Mouse (Mus musculus) embryonic facial prominence, embryonic 14.5 days (tissue): ENCODE measurements around the gene AK157302. TPM values are rescaled to one million over a fixed set of nuclear protein-coding genes. Genes with fewer than 3 reads are reported as not detected.
"Not testable (repeated sequence)": the region's sequence is repeated elsewhere in the genome, so short reads cannot be mapped to it uniquely, and the experiment has no call there.

Source experiments
- ATAC-seq: fragments of 200-750 bp; cut with Nextera tagmentation; 2 replicates; pipeline ENCODE4 v1.8.0; 2017; ENCODE audit warnings: low read depth, moderate number of reproducible peaks, moderate TSS enrichment
- DNase-seq: peaks from one replicate; pipeline ENCODE4 v3.0.0-alpha.2; 2015; ENCODE audit warnings: low spot score
- H3K27ac ChIP-seq: fragments of 300-500 bp; sonication (generic); replicated peaks from 2 replicates; pipeline ENCODE4 v1.5.1; 2014; ENCODE audit warnings: low read depth, mild to moderate bottlenecking, low read length, moderate library complexity
- H3K27me3 ChIP-seq: fragments of 300-500 bp; sonication (generic); replicated peaks from 2 replicates; pipeline ENCODE4 v1.6.1; 2014; ENCODE audit warnings: low read length; ENCODE audit not compliant: control insufficient read depth, insufficient read depth
- H3K36me3 ChIP-seq: fragments of 300-500 bp; sonication (generic); 2 replicates; pipeline ENCODE4 v1.6.1; 2014; ENCODE audit warnings: low read length, mixed read lengths; ENCODE audit not compliant: control insufficient read depth, insufficient read depth
- H3K4me1 ChIP-seq: fragments of 300-500 bp; sonication (generic); 2 replicates; pipeline ENCODE4 v1.6.1; 2014; ENCODE audit warnings: antibody characterized with exemption, low read length; ENCODE audit not compliant: control insufficient read depth, insufficient read depth
- H3K4me2 ChIP-seq: fragments of 300-500 bp; sonication (generic); 2 replicates; pipeline ENCODE4 v1.6.1; 2014; ENCODE audit warnings: low read depth, mild to moderate bottlenecking, low read length, moderate library complexity, mixed read lengths
- H3K4me3 ChIP-seq: fragments of 300-500 bp; sonication (generic); 2 replicates; pipeline ENCODE4 v1.5.1; 2014; ENCODE audit warnings: low read depth, mild to moderate bottlenecking, low read length
- H3K9ac ChIP-seq: fragments of 300-500 bp; sonication (generic); 2 replicates; pipeline ENCODE4 v1.6.1; 2014; ENCODE audit warnings: low read depth, mild to moderate bottlenecking, low read length, moderate library complexity, mixed read lengths
- H3K9me3 ChIP-seq: fragments of 300-500 bp; sonication (generic); 2 replicates; pipeline ENCODE4 v1.6.1; 2016; ENCODE audit warnings: low read length; ENCODE audit not compliant: control insufficient read depth
- WGBS: fragments of 180-500 bp; shearing (Covaris S2); extraction: QIAGEN DNeasy Blood & Tissue Kit; methylation state at CpG from one replicate; pipeline ENCODE4 v1.1.7; 2014; 5-methylcytosine and 5-hydroxymethylcytosine counted together
- polyA plus RNA-seq: library from polyadenylated mRNA; unstranded; fragments of >200 nt; fragmentation: Nextera tagmentation; extraction: Ambion mirVana; gene quantifications from 2 replicates; pipeline ENCODE4 v1.2.1, GENCODE M21; 2014

Gene AK157302
- 0.11 and 0.79 TPM in 2 replicates for polyA plus RNA-seq

DNA sequence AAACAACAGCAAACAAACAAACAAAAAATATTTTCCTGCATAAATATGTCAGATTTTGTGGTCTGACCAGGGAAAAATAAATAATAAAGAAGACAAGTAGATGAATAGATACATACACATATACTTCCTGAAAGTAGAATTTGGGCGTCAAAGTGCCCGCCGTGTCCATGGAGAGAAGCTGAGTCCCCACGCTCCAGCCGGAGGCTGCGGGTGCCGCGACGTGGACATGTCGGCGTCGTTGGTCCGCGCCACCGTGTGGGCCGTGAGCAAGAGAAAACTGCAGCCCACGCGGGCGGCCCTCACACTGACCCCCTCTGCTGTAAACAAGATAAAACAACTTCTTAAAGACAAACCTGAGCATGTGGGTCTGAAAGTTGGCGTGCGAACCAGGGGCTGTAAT is at the start of gene AK157302:
Gene AK157302, plus strand, starts transcription at position 144 of the 400 bp plus-strand sequence.
- Histone ChIP-seq H3K4me2 (no peak within 1 kb of the TSS), H3K27ac (no peak within 1 kb of the TSS), H3K36me3 (no peaks in the 10 kb centered on the region), H3K4me1 (no peaks in the 10 kb centered on the region), H3K4me3 (no peak within 1 kb of the TSS), H3K9me3 (no peaks in the 10 kb centered on the region), H3K9ac (no peak within 1 kb of the TSS), H3K27me3 (no peaks in the 10 kb centered on the region)
- no peak for ATAC-seq
- WGBS, result 92% methylated on average over 16 of the region's 21 CpGs
- no peak for DNase-seq

DNA sequence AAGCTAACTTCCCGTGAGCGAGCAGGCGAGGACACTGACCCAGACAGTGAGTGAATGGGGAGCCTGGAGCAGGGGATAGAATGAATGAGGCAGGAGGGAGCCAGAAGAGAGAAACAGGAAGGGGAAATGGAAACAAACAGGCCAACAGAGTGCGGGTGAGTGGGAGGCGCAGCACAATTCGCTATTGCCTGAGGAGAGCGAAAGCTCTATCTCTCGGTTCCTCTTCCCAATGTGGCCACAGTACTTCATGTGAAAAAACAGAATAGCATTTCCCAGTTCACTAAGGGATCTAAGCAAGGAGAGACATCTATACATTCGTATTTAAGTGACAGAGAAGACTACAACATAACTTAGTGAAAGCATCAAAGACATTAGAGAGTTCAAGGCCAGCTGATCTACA is 48.2 kb upstream of the AK157302 start:
- Histone ChIP-seq H3K9me3 (no peaks in the 10 kb centered on the region), H3K4me1 (no peaks in the 10 kb centered on the region), H3K4me2 (no peak overlapping the region), H3K4me3 (no peak overlapping the region), H3K27me3 (no peaks in the 10 kb centered on the region), H3K27ac (no peak overlapping the region), H3K9ac (no peak overlapping the region), H3K36me3 (peaks cover 59% of the 10 kb centered on the region)
- ATAC-seq (no peak), DNase-seq (no peak)
- 90% methylated on average over 9 of the region's 9 CpGs for WGBS

DNA sequence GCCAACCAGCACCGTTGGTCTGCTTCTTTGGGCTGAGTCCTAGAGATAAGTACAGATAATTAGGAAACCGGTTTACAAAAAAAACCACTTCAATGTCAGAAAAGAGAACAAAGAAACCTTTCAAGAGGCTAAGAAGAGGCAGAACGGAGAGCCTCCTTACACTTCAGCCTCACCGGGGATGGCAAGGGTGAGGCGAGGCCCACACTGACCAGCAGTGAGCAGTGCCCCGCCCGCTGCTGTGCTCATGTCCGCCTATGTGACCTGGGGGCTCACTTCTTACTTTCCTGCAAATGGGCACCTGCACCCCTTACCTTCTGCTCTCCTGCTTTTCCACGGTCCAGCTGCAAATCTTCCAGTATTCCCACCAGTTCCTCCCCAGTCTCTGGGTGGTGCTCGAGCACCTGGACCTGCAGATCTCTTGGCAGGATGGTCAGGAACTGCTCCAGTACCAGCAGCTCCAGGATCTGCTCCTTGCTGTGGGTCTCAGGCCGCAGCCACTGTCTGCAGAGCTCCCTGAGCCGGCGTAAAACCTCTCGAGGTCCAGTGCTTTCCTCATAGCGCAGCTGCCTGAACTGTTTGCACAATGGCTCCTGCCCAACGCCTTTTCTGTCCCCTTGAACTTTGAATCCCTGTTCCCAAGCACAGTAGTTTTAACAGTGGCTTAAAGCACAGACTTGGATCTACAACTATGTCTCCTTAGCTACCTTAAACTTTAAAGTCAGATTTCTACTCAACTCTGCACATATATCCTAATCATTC is 47.0 kb upstream of the AK157302 start:
- 81% methylated on average over 16 of the region's 16 CpGs for WGBS
- Histone ChIP-seq H3K9me3 (no peaks in the 10 kb centered on the region), H3K27ac (no peak overlapping the region), H3K4me2 (no peak overlapping the region), H3K4me1 (peaks cover 8% of the 10 kb centered on the region; the same call in 1 of the 2 replicates), H3K27me3 (no peaks in the 10 kb centered on the region), H3K4me3 (no peak overlapping the region), H3K9ac (no peak overlapping the region), H3K36me3 (peaks cover 59% of the 10 kb centered on the region)
- DNase-seq, result no peak
- no peak for ATAC-seq

DNA sequence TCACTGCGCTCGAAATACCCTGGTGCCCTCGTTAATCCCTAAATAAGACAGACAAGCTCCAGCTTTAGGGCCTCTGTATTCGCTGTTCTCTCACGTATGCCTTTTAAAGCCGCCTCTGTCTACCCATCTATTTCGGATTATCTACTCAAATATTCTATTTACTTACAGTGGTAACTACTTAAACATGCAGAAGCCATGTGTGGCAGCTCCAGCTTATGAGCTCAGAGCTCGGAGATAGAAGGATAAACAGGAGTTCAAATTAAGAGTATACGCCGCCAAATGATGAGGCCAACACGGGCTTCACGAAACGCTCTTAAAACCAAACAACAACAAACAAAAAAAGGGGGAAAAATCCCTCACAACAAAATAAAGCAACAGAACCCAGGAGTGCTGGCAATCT is 42.0 kb upstream of the AK157302 start:
- Histone ChIP-seq H3K36me3 (peaks cover 11% of the 10 kb centered on the region), H3K27me3 (0 out of 2 replicates have a peak, but pooled peaks cover 3% of the 10 kb centered on the region), H3K4me1 (peaks cover 8% of the 10 kb centered on the region; the same call in 1 of the 2 replicates), H3K4me2 (peak overlapping the region; percentile 78), H3K9ac (peak overlapping the region; percentile 81), H3K27ac (peak overlapping the region; percentile 84), H3K4me3 (peak overlapping the region; percentile 74), H3K9me3 (no peaks in the 10 kb centered on the region)
- ATAC-seq (peak; percentile 23), DNase-seq (no peak)
- WGBS, result 2% methylated on average over 13 of the region's 13 CpGs

DNA sequence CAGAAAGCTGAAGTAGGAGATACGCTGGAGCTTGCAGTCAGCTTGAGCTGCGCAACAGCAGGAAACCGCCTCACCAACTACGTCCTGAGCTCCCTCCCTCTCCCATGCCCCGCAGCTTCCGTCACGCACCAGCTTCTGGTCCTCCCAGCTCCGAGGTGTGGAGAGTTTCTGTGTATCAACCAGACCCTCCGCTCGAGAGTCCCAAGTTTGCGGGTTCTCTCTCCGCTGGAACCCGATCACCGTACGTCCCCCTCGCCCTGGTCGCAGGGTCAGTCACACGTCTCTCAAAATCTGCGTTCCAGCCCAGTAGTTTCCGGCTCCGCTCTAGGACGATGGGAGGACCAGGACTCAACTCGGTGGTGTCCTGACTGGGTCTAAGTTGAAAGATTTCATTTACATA is 41.6 kb upstream of the AK157302 start, which contains the start of gene Zscan26:
Gene Zscan26, minus strand, starts transcription at position 282 of the 400 bp plus-strand sequence.
- peak within 1 kb of the TSS; percentile 84 for H3K27ac ChIP-seq
- peak; percentile 92 for ATAC-seq
- WGBS, result under 1% methylated on average over 22 of the region's 23 CpGs

DNA sequence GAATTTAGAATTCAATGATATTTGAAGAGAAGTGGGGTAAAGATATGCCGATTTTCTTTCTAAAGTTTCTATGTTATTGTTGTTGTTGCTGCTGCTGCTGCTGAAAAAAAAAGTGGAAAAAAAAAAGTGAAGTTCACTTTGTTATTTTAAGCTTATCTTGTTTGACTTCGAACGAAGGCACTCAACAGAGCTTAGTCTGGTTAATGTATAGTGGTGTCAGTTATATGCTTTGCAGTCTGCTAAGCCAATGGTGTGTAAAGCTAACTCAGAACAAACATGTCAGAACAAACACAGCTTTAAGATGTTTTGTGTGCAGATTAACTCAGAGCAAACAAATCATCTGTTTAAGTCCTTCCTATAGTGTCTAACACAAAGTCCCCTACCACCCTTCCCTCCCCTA is 40.9 kb upstream of the AK157302 start:
- DNase-seq, result no peak
- Histone ChIP-seq H3K9me3 (no peaks in the 10 kb centered on the region), H3K9ac (no peak overlapping the region), H3K27ac (no peak overlapping the region), H3K4me3 (no peak overlapping the region), H3K36me3 (0 out of 2 replicates have a peak, but pooled peaks cover 7% of the 10 kb centered on the region), H3K4me1 (peaks cover 8% of the 10 kb centered on the region; the same call in 1 of the 2 replicates), H3K4me2 (peak overlapping the region; percentile 78; the same call in 1 of the 2 replicates), H3K27me3 (0 out of 2 replicates have a peak, but pooled peaks cover 3% of the 10 kb centered on the region)
- WGBS, result 94% methylated on average over 3 of the region's 3 CpGs
- ATAC-seq, result no peak

More for the DNA sequence above, 41.6 kb upstream of the AK157302 start, which contains the start of gene Zscan26:
- H3K4me2 ChIP-seq, result peak within 1 kb of the TSS; percentile 78
- no peaks in the 10 kb centered on the region for H3K9me3 ChIP-seq
- peak; percentile 90 for DNase-seq
- H3K9ac ChIP-seq, result peak within 1 kb of the TSS; percentile 81
- peaks cover 8% of the 10 kb centered on the region; the same call in 1 of the 2 replicates for H3K4me1 ChIP-seq
- 0 out of 2 replicates have a peak, but pooled peaks cover 7% of the 10 kb centered on the region for H3K36me3 ChIP-seq
- peak within 1 kb of the TSS; percentile 74 for H3K4me3 ChIP-seq
- H3K27me3 ChIP-seq, result 0 out of 2 replicates have a peak, but pooled peaks cover 3% of the 10 kb centered on the region

DNA sequence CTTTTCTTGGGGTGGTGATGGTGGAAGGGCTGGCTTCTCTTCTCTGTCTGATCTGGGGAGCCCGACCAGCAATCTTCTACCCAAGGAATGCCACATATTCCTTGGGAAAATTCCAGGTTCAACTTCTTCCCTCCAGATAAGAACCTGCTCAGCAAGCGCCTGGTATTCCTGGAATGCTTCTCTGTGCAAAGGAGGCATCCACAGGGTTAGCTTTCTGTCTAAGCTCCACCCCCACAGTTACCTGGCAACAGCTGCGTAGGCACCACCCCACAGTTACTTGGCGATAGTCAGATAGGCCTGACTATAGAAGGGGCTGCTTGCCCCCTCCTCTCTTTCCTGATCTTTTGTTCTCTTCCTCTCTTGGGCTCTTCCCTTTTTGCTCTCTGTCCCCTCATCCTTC is 38.7 kb upstream of the AK157302 start:
- Histone ChIP-seq H3K9me3 (no peaks in the 10 kb centered on the region), H3K4me3 (no peak overlapping the region), H3K36me3 (0 out of 2 replicates have a peak, but pooled peaks cover 1% of the 10 kb centered on the region), H3K27me3 (0 out of 2 replicates have a peak, but pooled peaks cover 3% of the 10 kb centered on the region), H3K9ac (no peak overlapping the region), H3K27ac (no peak overlapping the region), H3K4me1 (peaks cover 8% of the 10 kb centered on the region; the same call in 1 of the 2 replicates), H3K4me2 (no peak overlapping the region)
- ATAC-seq (0 out of 2 replicates have a peak, but pooled peaks have one; percentile 45), DNase-seq (peak; percentile 42)
- 14% methylated on average over 4 of the region's 4 CpGs for WGBS

DNA sequence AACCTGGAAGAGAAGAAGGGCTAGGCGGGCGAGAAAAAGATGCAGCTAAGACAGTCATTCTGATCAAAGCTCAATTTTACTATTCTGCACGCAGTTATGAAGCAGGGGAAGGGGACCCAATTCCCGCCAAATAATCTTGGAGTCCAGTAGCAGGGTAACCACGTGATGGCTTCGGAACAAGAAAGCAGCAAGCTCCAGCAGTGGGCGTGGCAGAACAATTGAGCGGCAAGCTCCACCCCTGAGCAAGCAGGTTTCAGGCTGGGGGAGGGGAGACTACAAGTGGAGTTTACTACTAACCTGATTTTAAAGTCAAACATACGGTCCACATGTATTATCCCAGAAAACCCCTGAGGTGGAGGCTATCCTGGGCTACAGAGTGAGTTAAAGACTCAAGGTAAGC is 32.5 kb upstream of the AK157302 start:
- not testable (repeated sequence) for H3K27me3 ChIP-seq, DNase-seq, ATAC-seq, H3K27ac ChIP-seq, H3K4me3 ChIP-seq, H3K4me1 ChIP-seq, H3K36me3 ChIP-seq, H3K9me3 ChIP-seq, H3K9ac ChIP-seq, H3K4me2 ChIP-seq
- WGBS, result 58% methylated on average over 9 of the region's 9 CpGs
